ENCODE assay signal across 9 mouse cellular contexts in genomic region chr4:44970612-44971110, GRCm38 (mm10). TPM values are rescaled to one million over a fixed set of nuclear protein-coding genes. Genes with fewer than 3 reads are reported as not detected.
DNase-seq lines count a peak whose midpoint lies in the region; ATAC-seq and TF ChIP-seq lines count a peak whose summit lies in the region.
"Had no signal": no experiment of that assay in that cellular context is flagged by ENCODE, and none has a peak within 500 bp of the region (broad histone marks: within the 10 kb centered on the region; RNA-seq: fewer than 3 reads in every experiment).

No protein-coding gene starts in this region.

- H3K4me1 ChIP-seq in heart, embryonic 12.5 days (replicated peaks), result peaks cover 9% of the 10 kb centered on the region
- H3K4me1 ChIP-seq in kidney, postnatal 0 days (replicated peaks; ENCODE audit: insufficient read depth, low read length), result peaks cover 4% of the 10 kb centered on the region; the same call in 1 of the 2 replicates

- TF ChIP-seq CTCF in kidney, postnatal 0 days (IDR thresholded peaks at IDR 0.05; ENCODE audit: low read depth), result peak; percentile 85

- no peaks in the 10 kb centered on the region for H3K36me3 ChIP-seq in heart, embryonic 12.5 days
- H3K36me3 ChIP-seq in kidney, postnatal 0 days (ENCODE audit: insufficient read depth, low read length), result no peaks in the 10 kb centered on the region

- 20% methylated on average over 10 of the region's 10 CpGs for WGBS in heart, embryonic 12.5 days
- WGBS in kidney, postnatal 0 days, result 23% methylated on average over 10 of the region's 10 CpGs

- H3K4me3 ChIP-seq in heart, embryonic 12.5 days, result no peak overlapping the region
- H3K4me3 ChIP-seq in kidney, postnatal 0 days (replicated peaks; ENCODE audit: low read depth, low read length), result no peak overlapping the region

- H3K9ac ChIP-seq in heart, embryonic 12.5 days, result no peak overlapping the region
- H3K9ac ChIP-seq in kidney, postnatal 0 days (ENCODE audit: low read depth, low read length), result no peak overlapping the region

- H3K9me3 ChIP-seq in heart, embryonic 12.5 days (replicated peaks), result no peaks in the 10 kb centered on the region
- no peaks in the 10 kb centered on the region for H3K9me3 ChIP-seq in kidney, postnatal 0 days (replicated peaks; ENCODE audit: low read length)

- peak; percentile 94 for DNase-seq in heart, adult 11 months
- DNase-seq in 3T3-L1 (ENCODE audit: low read depth, low spot score), result peak; percentile 79
- DNase-seq in MN1 (ENCODE audit: low spot score), result peak; percentile 72
- DNase-seq in cerebellum, postnatal 25 days, result peak; percentile 55 to 72
- peak; percentile 83 for DNase-seq in kidney, postnatal 0 days (ENCODE audit: low spot score)
- DNase-seq in natural killer cell, adult 2 months (ENCODE audit: low spot score in 2 of 2), result peak; percentile 38 to 65
- DNase-seq in left cerebral cortex, adult 8-10 months (ENCODE audit: low spot score in 2 of 2), result no peak

- H3K27ac ChIP-seq in heart, embryonic 12.5 days (ENCODE audit: poor library complexity, severe bottlenecking), result no peak overlapping the region
- H3K27ac ChIP-seq in kidney, postnatal 0 days, result no peak overlapping the region
- H3K27ac ChIP-seq: macrophage had no signal

- ATAC-seq in heart, embryonic 12.5 days (ENCODE audit: insufficient number of reproducible peaks, low FRiP score), result no peak
- no peak for ATAC-seq in kidney, postnatal 0 days (replicated peaks; ENCODE audit: low FRiP score, low read depth)

- no peak overlapping the region for H3K4me2 ChIP-seq in heart, embryonic 12.5 days
- no peak overlapping the region for H3K4me2 ChIP-seq in kidney, postnatal 0 days (ENCODE audit: low read length)

- no peaks in the 10 kb centered on the region; the same call in 1 of the 2 replicates for H3K27me3 ChIP-seq in heart, embryonic 12.5 days (replicated peaks)
- no peaks in the 10 kb centered on the region for H3K27me3 ChIP-seq in kidney, postnatal 0 days (ENCODE audit: insufficient read depth, low read length)

RNA-seq across cellular contexts. Expression of gene Grhpr, which starts 10.5 kb away (rescaled TPM):
- polyA plus RNA-seq in heart, embryonic 12.5 days (2016; fragmentation: Nextera tagmentation; extraction: Ambion mirVana), result 89.0 and 89.3 TPM in 2 replicates
- polyA plus RNA-seq in kidney, postnatal 0 days (2015; fragmentation: Nextera tagmentation; extraction: Ambion mirVana), result 131 and 148 TPM in 2 replicates
- 10 to 100 TPM; 31.7 to 36.2 (median 33.1) TPM for total RNA-seq in left cerebral cortex, adult 8-10 months (2022)

RNA-seq across cellular contexts. Expression of gene Zbtb5, which starts 41.6 kb away (rescaled TPM):
- 19.5 and 20.4 TPM in 2 replicates for polyA plus RNA-seq in heart, embryonic 12.5 days (2016; fragmentation: Nextera tagmentation; extraction: Ambion mirVana)
- 18.5 and 19.2 TPM in 2 replicates for polyA plus RNA-seq in kidney, postnatal 0 days (2015; fragmentation: Nextera tagmentation; extraction: Ambion mirVana)
- total RNA-seq in left cerebral cortex, adult 8-10 months (2022), result 10 to 100 TPM in 1 of 4 experiments, 1 to 10 TPM in 3; 8.5 to 10.3 (median 9.5) TPM

RNA-seq across cellular contexts. Expression of gene Polr1e, which starts 47.7 kb away (rescaled TPM):
- 52.1 and 63.0 TPM in 2 replicates for polyA plus RNA-seq in heart, embryonic 12.5 days (2016; fragmentation: Nextera tagmentation; extraction: Ambion mirVana)
- polyA plus RNA-seq in kidney, postnatal 0 days (2015; fragmentation: Nextera tagmentation; extraction: Ambion mirVana), result 33.2 and 33.4 TPM in 2 replicates
- total RNA-seq in left cerebral cortex, adult 8-10 months (2022), result 10 to 100 TPM in 3 of 4 experiments, 1 to 10 TPM in 1; 9.4 to 13.8 (median 12.4) TPM

Comparison
In these comparisons a context has a peak if more than half of its experiments do, and no peak if none do; other contexts are left out.
1. DNase-seq: peak in heart, adult 11 months (single experiment), 3T3-L1 (single experiment), MN1 (single experiment), cerebellum, postnatal 25 days (2 of 2), kidney, postnatal 0 days (single experiment) and natural killer cell, adult 2 months (2 of 2); none in left cerebral cortex, adult 8-10 months (0 of 2).